Mouse (Mus musculus): ENCODE data around the gene B9d2.

The B9d2 gene

GRCm38 (mm10) chr7:25731294-25732055 is 50.9 kb downstream of the B9d2 start:
- DNase-seq (ENCODE audit: low read depth) = no peak

GRCm38 (mm10) chr7:25734991-25735390 is 54.4 kb downstream of the B9d2 start:
- no peak for DNase-seq (ENCODE audit: low read depth)
